Mouse (Mus musculus) heart, embryonic 10.5 days (tissue): ENCODE results near the gene Parp8. TPM values are rescaled to one million over a fixed set of nuclear protein-coding genes. Genes with fewer than 3 reads are reported as not detected.

Experiments
- DNase-seq: peaks from one replicate; pipeline ENCODE4 v3.0.0-alpha.2; 2017; ENCODE audit warnings: low spot score
- H3K27ac ChIP-seq: fragments of 300-500 bp; sonication (generic); 2 replicates; pipeline ENCODE4 v1.5.1; 2016; ENCODE audit warnings: mild to moderate bottlenecking
- H3K27me3 ChIP-seq: fragments of 300-500 bp; sonication (generic); 2 replicates; pipeline ENCODE4 v1.6.1; 2016; ENCODE audit warnings: mild to moderate bottlenecking; ENCODE audit not compliant: poor library complexity, insufficient read depth, severe bottlenecking
- H3K36me3 ChIP-seq: fragments of 300-500 bp; sonication (generic); 2 replicates; pipeline ENCODE4 v1.6.1; 2016; ENCODE audit warnings: mild to moderate bottlenecking, moderate library complexity
- H3K4me1 ChIP-seq: fragments of 300-500 bp; sonication (generic); 2 replicates; pipeline ENCODE4 v1.6.1; 2016; ENCODE audit warnings: mild to moderate bottlenecking
- H3K4me3 ChIP-seq: fragments of 300-500 bp; sonication (generic); 2 replicates; pipeline ENCODE4 v1.5.1; 2016; ENCODE audit warnings: mild to moderate bottlenecking, moderate library complexity
- H3K9me3 ChIP-seq: fragments of 300-500 bp; sonication (generic); 2 replicates; pipeline ENCODE4 v1.6.1; 2016; ENCODE audit warnings: mild to moderate bottlenecking, moderate library complexity
- WGBS: fragments of 180-500 bp; shearing (Covaris S2); methylation state at CpG from one replicate; pipeline ENCODE4 v1.1.7; 2016; 5-methylcytosine and 5-hydroxymethylcytosine counted together
- polyA plus RNA-seq: library from polyadenylated mRNA; unstranded; fragments of >200 nt; fragmentation: Nextera tagmentation; extraction: Ambion mirVana; gene quantifications from 2 replicates; pipeline ENCODE4 v1.2.1, GENCODE M21; 2016

The Parp8 gene
- 11.7 and 13.4 TPM in 2 replicates for polyA plus RNA-seq

GRCm38 (mm10) chr13:117025226-117026067 lies at the start of gene Parp8:
Gene Parp8 (minus strand): TSS chr13:117025537.
- Histone ChIP-seq H3K27ac (peak within 1 kb of the TSS; percentile 95), H3K27me3 (no peaks in the 10 kb centered on the region; the same call in 1 of the 2 replicates), H3K4me3 (peak within 1 kb of the TSS; percentile 79), H3K9me3 (no peaks in the 10 kb centered on the region), H3K36me3 (no peaks in the 10 kb centered on the region), H3K4me1 (peaks cover 25% of the 10 kb centered on the region)
- peak; percentile 87 for DNase-seq
- WGBS: under 1% methylated on average over 40 of the region's 67 CpGs

GRCm38 (mm10) chr13:117062628-117063315 lies 37.4 kb upstream of the Parp8 start:
- Histone ChIP-seq H3K36me3 (no peaks in the 10 kb centered on the region), H3K4me3 (no peak overlapping the region), H3K27ac (no peak overlapping the region), H3K9me3 (no peaks in the 10 kb centered on the region), H3K27me3 (no peaks in the 10 kb centered on the region), H3K4me1 (no peaks in the 10 kb centered on the region)
- WGBS: 79% methylated on average over 17 of the region's 17 CpGs
- DNase-seq: no peak

GRCm38 (mm10) chr13:117056466-117056865 lies 31.1 kb upstream of the Parp8 start:
- no peak for DNase-seq
- Histone ChIP-seq H3K27ac (no peak overlapping the region), H3K9me3 (no peaks in the 10 kb centered on the region), H3K4me1 (no peaks in the 10 kb centered on the region), H3K36me3 (no peaks in the 10 kb centered on the region), H3K4me3 (no peak overlapping the region), H3K27me3 (no peaks in the 10 kb centered on the region)
- 68% methylated on average over 2 of the region's 2 CpGs for WGBS

GRCm38 (mm10) chr13:117054811-117055496 lies 29.6 kb upstream of the Parp8 start:
- no peak for DNase-seq
- no peak overlapping the region for H3K27ac ChIP-seq
- 88% methylated on average over 7 of the region's 7 CpGs for WGBS
- no peaks in the 10 kb centered on the region for H3K36me3 ChIP-seq
- H3K4me3 ChIP-seq: no peak overlapping the region
- H3K9me3 ChIP-seq: no peaks in the 10 kb centered on the region
- no peaks in the 10 kb centered on the region for H3K4me1 ChIP-seq
- H3K27me3 ChIP-seq: no peaks in the 10 kb centered on the region

- no peak overlapping the region for H3K4me3 ChIP-seq
- no peaks in the 10 kb centered on the region for H3K36me3 ChIP-seq
- no peaks in the 10 kb centered on the region for H3K4me1 ChIP-seq
- H3K27me3 ChIP-seq: no peaks in the 10 kb centered on the region
- no peak overlapping the region for H3K27ac ChIP-seq
- WGBS: 78% methylated on average over 3 of the region's 3 CpGs
- no peaks in the 10 kb centered on the region for H3K9me3 ChIP-seq
- DNase-seq: no peak
Measured at GRCm38 (mm10) chr13:117052748-117053147, 27.4 kb upstream of the Parp8 start.

GRCm38 (mm10) chr13:117048541-117048971 lies 23.2 kb upstream of the Parp8 start:
- H3K36me3 ChIP-seq: no peaks in the 10 kb centered on the region
- 82% methylated on average over 5 of the region's 5 CpGs for WGBS

GRCm38 (mm10) chr13:117043567-117043966 lies 18.2 kb upstream of the Parp8 start:
- no peaks in the 10 kb centered on the region for H3K27me3 ChIP-seq
- H3K4me1 ChIP-seq: no peaks in the 10 kb centered on the region
- DNase-seq: no peak
- no peak overlapping the region for H3K27ac ChIP-seq
- H3K36me3 ChIP-seq: no peaks in the 10 kb centered on the region
- H3K4me3 ChIP-seq: no peak overlapping the region
- no peaks in the 10 kb centered on the region for H3K9me3 ChIP-seq

More at GRCm38 (mm10) chr13:117048541-117048971, 23.2 kb upstream of the Parp8 start:
- Histone ChIP-seq H3K27me3 (no peaks in the 10 kb centered on the region), H3K4me3 (no peak overlapping the region), H3K9me3 (no peaks in the 10 kb centered on the region), H3K27ac (no peak overlapping the region), H3K4me1 (no peaks in the 10 kb centered on the region)
- no peak for DNase-seq

- Histone ChIP-seq H3K27me3 (no peaks in the 10 kb centered on the region), H3K4me1 (no peaks in the 10 kb centered on the region), H3K4me3 (no peak overlapping the region), H3K27ac (no peak overlapping the region), H3K36me3 (no peaks in the 10 kb centered on the region), H3K9me3 (no peaks in the 10 kb centered on the region)
- DNase-seq: no peak
Measured at GRCm38 (mm10) chr13:117041021-117041420, 15.7 kb upstream of the Parp8 start.

- H3K4me3 ChIP-seq: no peak overlapping the region
- H3K9me3 ChIP-seq: no peaks in the 10 kb centered on the region
- peaks cover 13% of the 10 kb centered on the region; the same call in 1 of the 2 replicates for H3K4me1 ChIP-seq
- no peaks in the 10 kb centered on the region for H3K36me3 ChIP-seq
- 81% methylated on average over 5 of the region's 5 CpGs for WGBS
- H3K27me3 ChIP-seq: no peaks in the 10 kb centered on the region
- DNase-seq: no peak
- H3K27ac ChIP-seq: no peak overlapping the region
Measured at GRCm38 (mm10) chr13:117036277-117036676, 10.9 kb upstream of the Parp8 start.

- no peaks in the 10 kb centered on the region for H3K36me3 ChIP-seq
- no peaks in the 10 kb centered on the region for H3K27me3 ChIP-seq
- 69% methylated on average over 2 of the region's 2 CpGs for WGBS
- peaks cover 18% of the 10 kb centered on the region; the same call in 1 of the 2 replicates for H3K4me1 ChIP-seq
- no peaks in the 10 kb centered on the region for H3K9me3 ChIP-seq
- no peak overlapping the region for H3K4me3 ChIP-seq
- no peak for DNase-seq
- H3K27ac ChIP-seq: no peak overlapping the region
Measured at GRCm38 (mm10) chr13:117035121-117035520, 9.8 kb upstream of the Parp8 start.

GRCm38 (mm10) chr13:117034676-117035075 lies 9.3 kb upstream of the Parp8 start:
- 76% methylated on average over 1 of the region's 1 CpGs for WGBS
- no peak overlapping the region for H3K4me3 ChIP-seq
- peaks cover 18% of the 10 kb centered on the region; the same call in 1 of the 2 replicates for H3K4me1 ChIP-seq
- no peaks in the 10 kb centered on the region for H3K9me3 ChIP-seq
- DNase-seq: no peak
- no peaks in the 10 kb centered on the region for H3K27me3 ChIP-seq
- H3K36me3 ChIP-seq: no peaks in the 10 kb centered on the region
- no peak overlapping the region for H3K27ac ChIP-seq

GRCm38 (mm10) chr13:117033676-117034308 lies 8.5 kb upstream of the Parp8 start:
- Histone ChIP-seq H3K4me1 (peaks cover 18% of the 10 kb centered on the region; the same call in 1 of the 2 replicates), H3K27me3 (no peaks in the 10 kb centered on the region)

More at GRCm38 (mm10) chr13:117033676-117034308, 8.5 kb upstream of the Parp8 start:
- no peak for DNase-seq
- WGBS: 83% methylated on average over 5 of the region's 5 CpGs
- H3K9me3 ChIP-seq: no peaks in the 10 kb centered on the region
- no peaks in the 10 kb centered on the region for H3K36me3 ChIP-seq
- H3K27ac ChIP-seq: no peak overlapping the region
- no peak overlapping the region for H3K4me3 ChIP-seq
